15 mouse cellular contexts compared by ENCODE assay signal in genomic region chr19:46028747-46029320, GRCm38 (mm10). TPM values are rescaled to one million over a fixed set of nuclear protein-coding genes. Genes with fewer than 3 reads are reported as not detected.
DNase-seq lines count a peak whose midpoint lies in the region; ATAC-seq and TF ChIP-seq lines count a peak whose summit lies in the region.
"Had no signal": no experiment of that assay in that cellular context is flagged by ENCODE, and none has a peak within 500 bp of the region (broad histone marks: within the 10 kb centered on the region; RNA-seq: fewer than 3 reads in every experiment).

No protein-coding gene starts in this region.

- no peak for DNase-seq in heart, adult 2 months
- no peak for DNase-seq in heart, postnatal 36 days
- DNase-seq in lung, postnatal 0 days (ENCODE audit: low spot score) = peak; percentile 39
- DNase-seq in lung, adult 18-20 months = no peak
- DNase-seq in MEL-GATA-1-ER (ENCODE audit: extremely low read depth, low read depth) = peak; percentile 76
- DNase-seq in retina, postnatal 1 day = peak; percentile 45
- DNase-seq in forebrain, embryonic 14.5 days (ENCODE audit: low spot score) = no peak
- DNase-seq in left cerebral cortex, postnatal 36 days (ENCODE audit: low spot score in 2 of 2) = no peak
- DNase-seq: cerebellum, postnatal 14 days; gastrocnemius, postnatal 25 days; kidney, adult 18-20 months; spleen, adult 18-20 months; thymus, postnatal 36 days had no signal

- TF ChIP-seq EP300 in heart, adult 2 months (IDR thresholded peaks at IDR 0.05; ENCODE audit: insufficient read depth, low read depth, low read length) = no peak
- no peak for TF ChIP-seq EP300 in lung, postnatal 0 days (IDR thresholded peaks at IDR 0.05)

- H3K4me3 ChIP-seq in heart, adult 2 months = no peak overlapping the region
- no peak overlapping the region for H3K4me3 ChIP-seq in lung, postnatal 0 days (ENCODE audit: low read depth, low read length)
- H3K4me3 ChIP-seq in forebrain, embryonic 14.5 days (ENCODE audit: low read depth, low read length) = no peak overlapping the region
- H3K4me3 ChIP-seq: lung, embryonic 15.5 days had no signal

- TF ChIP-seq POLR2A in heart, adult 2 months (IDR thresholded peaks at IDR 0.05; ENCODE audit: insufficient read depth, low read depth, low read length) = no peak

- no peaks in the 10 kb centered on the region for H3K4me1 ChIP-seq in heart, adult 2 months (ENCODE audit: control insufficient read depth, insufficient read depth, low read length)
- H3K4me1 ChIP-seq in lung, postnatal 0 days (ENCODE audit: insufficient read depth, low read depth, low read length) = no peaks in the 10 kb centered on the region
- no peaks in the 10 kb centered on the region for H3K4me1 ChIP-seq in forebrain, embryonic 14.5 days (ENCODE audit: control insufficient read depth, insufficient read depth, low read length)

- no peaks in the 10 kb centered on the region for H3K9me3 ChIP-seq in lung, postnatal 0 days (ENCODE audit: low read length)
- 0 out of 2 replicates have a peak, but pooled peaks cover 4% of the 10 kb centered on the region for H3K9me3 ChIP-seq in forebrain, embryonic 14.5 days (replicated peaks; ENCODE audit: control insufficient read depth, low read length)
- H3K9me3 ChIP-seq: lung, embryonic 15.5 days had no signal

- no peak for ATAC-seq in lung, postnatal 0 days
- ATAC-seq in forebrain, embryonic 14.5 days = no peak
- ATAC-seq: midbrain, embryonic 16.5 days had no signal

- intact Hi-C loops in heart, adult 2 months (cut with DNase I) = no loop called here
- intact Hi-C loops in heart, postnatal 36 days (cut with DNase I) = no loop called here
- intact Hi-C loops in left cerebral cortex, postnatal 36 days (cut with DNase I) = no loop called here

- no peak overlapping the region for H3K4me2 ChIP-seq in lung, postnatal 0 days (replicated peaks; ENCODE audit: low read depth, low read length)
- H3K4me2 ChIP-seq in forebrain, embryonic 14.5 days (ENCODE audit: low read length) = no peak overlapping the region
- H3K4me2 ChIP-seq: lung, embryonic 15.5 days had no signal

- 70% methylated on average over 11 of the region's 11 CpGs for WGBS in heart, adult 2 months
- WGBS in lung, postnatal 0 days = 69% methylated on average over 11 of the region's 11 CpGs
- WGBS in forebrain, embryonic 14.5 days = 74% methylated on average over 11 of the region's 11 CpGs

- no peaks in the 10 kb centered on the region for H3K27me3 ChIP-seq in heart, adult 2 months (ENCODE audit: control insufficient read depth, insufficient read depth, low read length)
- no peaks in the 10 kb centered on the region for H3K27me3 ChIP-seq in lung, postnatal 0 days (replicated peaks; ENCODE audit: insufficient read depth, low read length)
- no peaks in the 10 kb centered on the region for H3K27me3 ChIP-seq in forebrain, embryonic 14.5 days (replicated peaks; ENCODE audit: control insufficient read depth, insufficient read depth, low read length)
- H3K27me3 ChIP-seq: lung, embryonic 15.5 days had no signal

- H3K9ac ChIP-seq in heart, adult 2 months (ENCODE audit: low read depth, low read length) = no peak overlapping the region
- H3K9ac ChIP-seq in lung, postnatal 0 days (replicated peaks; ENCODE audit: low read depth) = no peak overlapping the region
- H3K9ac ChIP-seq in forebrain, embryonic 14.5 days (ENCODE audit: low read length) = no peak overlapping the region
- H3K9ac ChIP-seq: lung, embryonic 15.5 days had no signal

- TF ChIP-seq CTCF in heart, adult 2 months (IDR thresholded peaks at IDR 0.05) = peak; percentile 43
- peak; percentile 59 for TF ChIP-seq CTCF in lung, postnatal 0 days (IDR thresholded peaks at IDR 0.05)

- no peaks in the 10 kb centered on the region for H3K36me3 ChIP-seq in heart, adult 2 months (ENCODE audit: control insufficient read depth, insufficient read depth, low read length)
- peaks cover 20% of the 10 kb centered on the region; the same call in 1 of the 2 replicates for H3K36me3 ChIP-seq in lung, postnatal 0 days (ENCODE audit: insufficient read depth, low read length)
- H3K36me3 ChIP-seq in forebrain, embryonic 14.5 days (ENCODE audit: control insufficient read depth, insufficient read depth, low read length) = peaks cover 37% of the 10 kb centered on the region

- H3K27ac ChIP-seq in heart, adult 2 months = no peak overlapping the region
- H3K27ac ChIP-seq in lung, postnatal 0 days (ENCODE audit: low read length) = no peak overlapping the region
- no peak overlapping the region for H3K27ac ChIP-seq in forebrain, embryonic 14.5 days (ENCODE audit: low read depth, low read length)
- H3K27ac ChIP-seq: lung, embryonic 15.5 days had no signal

- no peaks in the 10 kb centered on the region for H3K79me2 ChIP-seq in heart, adult 2 months (replicated peaks; ENCODE audit: control insufficient read depth, insufficient read depth, low read length)

RNA-seq across cellular contexts. Expression of gene Pprc1, which starts 15.9 kb away (rescaled TPM):
- total RNA-seq in heart, adult 2 months (2021) = 10 to 100 TPM; 15.0 to 18.3 TPM
- 11.7 and 15.4 TPM in 2 replicates for polyA plus RNA-seq in heart, adult 2 months (2012; rRNA removed)
- total RNA-seq in heart, postnatal 36 days (2021) = 10 to 100 TPM; 16.1 to 16.4 TPM
- 6.0 and 6.9 TPM in 2 replicates for polyA plus RNA-seq in lung, postnatal 0 days (2015; fragmentation: Nextera tagmentation; extraction: Ambion mirVana)
- polyA plus RNA-seq in forebrain, embryonic 14.5 days (2014; fragmentation: Nextera tagmentation; extraction: Ambion mirVana) = 24.1 and 29.8 TPM in 2 replicates
- 10 to 100 TPM; 20.5 to 25.5 TPM for total RNA-seq in left cerebral cortex, postnatal 36 days (2021)

RNA-seq across cellular contexts. Expression of gene Ldb1, which starts 16.2 kb away (rescaled TPM):
- 10 to 100 TPM; 39.2 to 46.3 TPM for total RNA-seq in heart, adult 2 months (2021)
- polyA plus RNA-seq in heart, adult 2 months (2012; rRNA removed) = 94.1 and 96.3 TPM in 2 replicates
- 10 to 100 TPM; 38.4 to 52.4 TPM for total RNA-seq in heart, postnatal 36 days (2021)
- polyA plus RNA-seq in lung, postnatal 0 days (2015; fragmentation: Nextera tagmentation; extraction: Ambion mirVana) = 96.3 and 107 TPM in 2 replicates
- polyA plus RNA-seq in forebrain, embryonic 14.5 days (2014; fragmentation: Nextera tagmentation; extraction: Ambion mirVana) = 107 and 116 TPM in 2 replicates
- total RNA-seq in left cerebral cortex, postnatal 36 days (2021) = 100 to 1,000 TPM; 108 to 118 TPM

RNA-seq across cellular contexts. Expression of gene Hps6, which starts 25.5 kb away (rescaled TPM):
- total RNA-seq in heart, adult 2 months (2021) = 1 to 10 TPM; 5.2 to 5.6 TPM
- polyA plus RNA-seq in heart, adult 2 months (2012; rRNA removed) = 3.6 and 4.0 TPM in 2 replicates
- total RNA-seq in heart, postnatal 36 days (2021) = 1 to 10 TPM; 6.1 to 6.3 TPM
- polyA plus RNA-seq in lung, postnatal 0 days (2015; fragmentation: Nextera tagmentation; extraction: Ambion mirVana) = 8.9 and 9.6 TPM in 2 replicates
- polyA plus RNA-seq in forebrain, embryonic 14.5 days (2014; fragmentation: Nextera tagmentation; extraction: Ambion mirVana) = 0.98 and 1.4 TPM in 2 replicates
- 1 to 10 TPM; 5.9 to 7.1 TPM for total RNA-seq in left cerebral cortex, postnatal 36 days (2021)

RNA-seq across cellular contexts. Expression of gene Armh3, which starts 30.5 kb away (rescaled TPM):
- total RNA-seq in heart, adult 2 months (2021) = 10 to 100 TPM; 13.9 to 14.6 TPM
- polyA plus RNA-seq in heart, adult 2 months (2012; rRNA removed) = 14.2 and 21.6 TPM in 2 replicates
- 10 to 100 TPM; 15.5 to 15.8 TPM for total RNA-seq in heart, postnatal 36 days (2021)
- 8.8 and 9.0 TPM in 2 replicates for polyA plus RNA-seq in lung, postnatal 0 days (2015; fragmentation: Nextera tagmentation; extraction: Ambion mirVana)
- 17.0 and 19.4 TPM in 2 replicates for polyA plus RNA-seq in forebrain, embryonic 14.5 days (2014; fragmentation: Nextera tagmentation; extraction: Ambion mirVana)
- total RNA-seq in left cerebral cortex, postnatal 36 days (2021) = 10 to 100 TPM; 20.1 to 20.2 TPM

RNA-seq across cellular contexts. Expression of gene Nolc1, which starts 46.8 kb away (rescaled TPM):
- total RNA-seq in heart, adult 2 months (2021) = 10 to 100 TPM; 19.1 to 21.1 TPM
- 6.5 and 7.8 TPM in 2 replicates for polyA plus RNA-seq in heart, adult 2 months (2012; rRNA removed)
- total RNA-seq in heart, postnatal 36 days (2021) = 10 to 100 TPM; 14.4 to 19.8 TPM
- polyA plus RNA-seq in lung, postnatal 0 days (2015; fragmentation: Nextera tagmentation; extraction: Ambion mirVana) = 22.5 and 26.0 TPM in 2 replicates
- 67.2 and 73.6 TPM in 2 replicates for polyA plus RNA-seq in forebrain, embryonic 14.5 days (2014; fragmentation: Nextera tagmentation; extraction: Ambion mirVana)
- 10 to 100 TPM; 42.5 to 44.1 TPM for total RNA-seq in left cerebral cortex, postnatal 36 days (2021)

Comparison
In these comparisons a context has a peak if more than half of its experiments do, and no peak if none do; other contexts are left out.
1. DNase-seq: peak in lung, postnatal 0 days (single experiment), MEL-GATA-1-ER (single experiment) and retina, postnatal 1 day (single experiment); none in heart, adult 2 months (0 of 2), heart, postnatal 36 days (0 of 2), lung, adult 18-20 months (0 of 2), forebrain, embryonic 14.5 days (single experiment) and left cerebral cortex, postnatal 36 days (0 of 2).